Mouse (Mus musculus): ENCODE measurements around the gene Fbxo30. TPM values are rescaled to one million over a fixed set of nuclear protein-coding genes. Genes with fewer than 3 reads are reported as not detected.
"Not testable (repeated sequence)": the region's sequence is repeated elsewhere in the genome, so short reads cannot be mapped to it uniquely, and the experiment has no call there.

Gene Fbxo30
- polyA plus RNA-seq (2012; rRNA removed) (8.0 and 12.3 TPM in 2 replicates), polyA plus RNA-seq (2014; fragmentation: Nextera tagmentation; extraction: Ambion mirVana) (38.4 and 40.9 TPM in 2 replicates)

DNA sequence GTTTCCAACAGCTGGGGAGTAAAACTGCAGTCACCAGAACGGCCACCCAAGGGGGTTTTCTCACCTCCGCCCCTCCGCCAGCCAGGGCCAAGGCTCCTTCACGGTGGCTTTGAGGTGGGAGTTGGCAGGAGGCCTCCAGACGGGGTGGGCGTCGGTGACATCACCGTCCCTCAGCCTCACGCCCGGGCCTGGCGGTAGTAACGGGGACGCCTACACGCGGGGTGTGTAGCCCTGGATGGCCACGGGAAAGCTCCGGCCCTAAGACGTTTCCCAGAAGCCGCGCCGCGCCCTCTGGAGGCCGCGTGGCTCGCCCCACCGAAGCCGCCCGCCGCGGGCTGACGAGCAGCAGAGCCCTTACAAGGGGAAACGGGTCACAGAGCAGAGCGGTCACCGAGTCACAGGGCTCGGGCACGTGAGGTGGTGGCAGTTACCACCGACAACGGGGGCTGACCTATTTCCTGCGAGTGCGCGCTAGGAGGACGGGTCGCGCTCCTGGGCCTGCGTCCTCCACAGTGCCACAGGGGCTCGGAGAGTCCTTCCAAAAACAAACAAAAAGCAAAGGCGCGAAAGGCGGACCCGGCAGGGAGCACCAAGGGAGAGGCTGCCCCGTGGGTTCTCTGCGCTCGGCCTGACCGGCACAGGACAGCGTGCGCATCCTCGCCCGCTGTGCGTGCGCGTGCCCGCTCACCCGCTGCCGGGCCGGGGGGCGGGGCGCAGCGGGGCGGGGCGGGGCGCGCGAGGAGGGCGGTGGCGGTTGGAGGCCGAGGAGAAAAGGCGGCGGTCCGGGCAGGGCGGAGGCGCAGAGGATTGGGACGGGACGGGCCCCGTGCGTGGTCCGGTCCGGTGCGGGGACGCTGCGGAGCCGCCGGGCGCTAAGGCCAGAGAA is at the start of gene Fbxo30:
Gene Fbxo30, plus strand, starts transcription at position 753 of the 886 bp plus-strand sequence.
- Histone ChIP-seq H3K4me2 (ENCODE audit: low read depth) (peak within 1 kb of the TSS; percentile 81), H3K36me3 (replicated peaks; ENCODE audit: control insufficient read depth, insufficient read depth, low read depth) (no peaks in the 10 kb centered on the region; the same call in 1 of the 2 replicates), H3K27ac (peak within 1 kb of the TSS; percentile 93), H3K4me1 (replicated peaks; ENCODE audit: control insufficient read depth in 2 of 2, insufficient read depth in 2 of 2, low read length in 1 of 2) (peaks cover 11 to 12% of the 10 kb centered on the region in 2 experiments), H3K9ac (replicated peaks) (peak within 1 kb of the TSS; percentile 100), H3K9me3 (ENCODE audit: control insufficient read depth, low read length) (no peaks in the 10 kb centered on the region), H3K27me3 (ENCODE audit: control insufficient read depth, insufficient read depth, low read length) (no peaks in the 10 kb centered on the region), H3K4me3 (ENCODE audit: insufficient read depth in 1 of 2, low read depth in 2 of 2, low read length in 2 of 2) (peak within 1 kb of the TSS; percentile 99 to 100)
- WGBS (ENCODE audit: insufficient replicate concordance), result under 1% methylated on average over 88 of the region's 93 CpGs
- peak; percentile 94 for ATAC-seq (ENCODE audit: insufficient read depth)
- TF ChIP-seq EP300 (IDR thresholded peaks at IDR 0.05; ENCODE audit: low read depth) (no peak), CTCF (IDR thresholded peaks at IDR 0.05; ENCODE audit: low read depth) (peak; percentile 64)
- peak; percentile 72 to 77 (median 75) for DNase-seq (ENCODE audit: low read depth in 3 of 3, low spot score in 3 of 3)

DNA sequence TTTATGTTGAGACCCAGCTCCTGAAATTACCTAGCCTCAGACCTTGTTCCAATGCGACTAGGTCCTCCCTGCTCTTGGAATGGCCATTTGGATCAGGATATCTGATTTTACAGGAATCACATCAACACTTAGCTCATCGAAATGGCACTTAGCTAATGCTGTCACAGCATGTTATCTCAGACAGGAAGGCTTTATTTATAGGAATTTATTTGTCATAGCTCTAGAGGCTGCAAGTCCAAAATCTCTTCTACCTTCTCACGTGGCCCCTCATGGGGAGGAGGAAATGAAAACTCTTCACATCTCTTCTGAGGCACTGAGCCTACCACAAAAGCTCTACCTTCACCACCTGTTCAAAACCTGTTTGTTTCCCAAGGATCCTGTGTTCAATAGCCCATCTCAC is 47.9 kb upstream of the Fbxo30 start:
- no peak for ATAC-seq (ENCODE audit: insufficient read depth)

DNA sequence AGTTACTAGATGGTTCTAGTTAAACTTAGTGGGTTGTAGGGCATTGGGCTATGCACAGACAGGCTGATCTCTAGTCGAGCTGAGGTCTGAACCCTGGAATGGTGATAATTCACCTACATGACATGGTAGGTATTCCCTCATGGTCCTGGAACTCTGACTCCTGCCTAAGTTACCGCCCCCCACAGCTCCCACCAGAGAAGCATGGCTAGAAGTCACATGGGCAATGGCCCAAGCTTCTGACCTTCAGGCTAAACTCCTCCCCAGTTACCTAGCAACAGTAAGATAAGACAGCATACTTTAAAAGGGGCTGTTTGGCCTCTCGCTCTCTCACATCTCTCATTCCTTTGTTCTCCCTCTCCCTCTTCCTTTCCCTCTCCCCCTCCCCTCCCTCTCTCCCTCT is 38.1 kb upstream of the Fbxo30 start:
- not testable (repeated sequence) for ATAC-seq (ENCODE audit: insufficient read depth); H3K4me1 ChIP-seq (replicated peaks; ENCODE audit: control insufficient read depth in 2 of 2, insufficient read depth in 2 of 2, low read length in 1 of 2); H3K27me3 ChIP-seq (ENCODE audit: control insufficient read depth, insufficient read depth, low read length); H3K27ac ChIP-seq; H3K9ac ChIP-seq (replicated peaks); H3K9me3 ChIP-seq (ENCODE audit: control insufficient read depth, low read length); H3K36me3 ChIP-seq (replicated peaks; ENCODE audit: control insufficient read depth, insufficient read depth, low read depth); H3K4me3 ChIP-seq (ENCODE audit: insufficient read depth in 1 of 2, low read depth in 2 of 2, low read length in 2 of 2); H3K4me2 ChIP-seq (ENCODE audit: low read depth); DNase-seq (ENCODE audit: low read depth in 3 of 3, low spot score in 3 of 3)
- WGBS (ENCODE audit: insufficient replicate concordance), result 58% methylated on average over 3 of the region's 3 CpGs

More for the DNA sequence above, 47.9 kb upstream of the Fbxo30 start:
- H3K36me3 ChIP-seq (replicated peaks; ENCODE audit: control insufficient read depth, insufficient read depth, low read depth), result no peaks in the 10 kb centered on the region
- DNase-seq (ENCODE audit: low read depth in 3 of 3, low spot score in 3 of 3), result no peak
- no peaks in the 10 kb centered on the region for H3K9me3 ChIP-seq (ENCODE audit: control insufficient read depth, low read length)
- WGBS (ENCODE audit: insufficient replicate concordance), result 33% methylated on average over 3 of the region's 3 CpGs
- TF ChIP-seq CTCF (IDR thresholded peaks at IDR 0.05; ENCODE audit: low read depth) (no peak), EP300 (IDR thresholded peaks at IDR 0.05; ENCODE audit: low read depth) (no peak)
- H3K4me1 ChIP-seq (replicated peaks; ENCODE audit: control insufficient read depth in 2 of 2, insufficient read depth in 2 of 2, low read length in 1 of 2), result 0 out of 4 replicates have a peak, but pooled peaks cover 0 to 2% of the 10 kb centered on the region in 2 experiments
- no peak overlapping the region for H3K27ac ChIP-seq
- no peak overlapping the region for H3K9ac ChIP-seq (replicated peaks)
- no peaks in the 10 kb centered on the region for H3K27me3 ChIP-seq (ENCODE audit: control insufficient read depth, insufficient read depth, low read length)
- H3K4me3 ChIP-seq (ENCODE audit: insufficient read depth in 1 of 2, low read depth in 2 of 2, low read length in 2 of 2), result no peak overlapping the region
- no peak overlapping the region for H3K4me2 ChIP-seq (ENCODE audit: low read depth)

DNA sequence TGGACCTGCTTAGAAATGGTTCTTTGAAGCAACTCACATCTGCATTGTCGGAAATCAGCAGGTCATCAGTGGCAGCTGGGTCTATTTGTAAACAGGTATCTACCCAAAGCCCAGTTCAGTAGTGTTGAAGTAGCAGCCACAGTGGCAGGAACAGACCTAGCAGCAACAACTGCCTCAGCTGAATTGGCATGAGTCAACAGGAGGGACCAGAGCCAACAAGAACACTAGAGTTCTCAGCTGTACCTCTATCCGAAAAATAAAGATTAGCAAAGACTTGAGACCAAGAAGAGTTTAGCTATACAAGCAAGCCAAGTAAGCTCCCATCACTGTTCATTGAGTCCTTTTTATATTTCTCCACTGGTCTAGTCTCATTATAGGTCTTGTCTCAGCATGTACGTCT is 32.9 kb upstream of the Fbxo30 start:
- 58% methylated on average over 3 of the region's 3 CpGs for WGBS (ENCODE audit: insufficient replicate concordance)

DNA sequence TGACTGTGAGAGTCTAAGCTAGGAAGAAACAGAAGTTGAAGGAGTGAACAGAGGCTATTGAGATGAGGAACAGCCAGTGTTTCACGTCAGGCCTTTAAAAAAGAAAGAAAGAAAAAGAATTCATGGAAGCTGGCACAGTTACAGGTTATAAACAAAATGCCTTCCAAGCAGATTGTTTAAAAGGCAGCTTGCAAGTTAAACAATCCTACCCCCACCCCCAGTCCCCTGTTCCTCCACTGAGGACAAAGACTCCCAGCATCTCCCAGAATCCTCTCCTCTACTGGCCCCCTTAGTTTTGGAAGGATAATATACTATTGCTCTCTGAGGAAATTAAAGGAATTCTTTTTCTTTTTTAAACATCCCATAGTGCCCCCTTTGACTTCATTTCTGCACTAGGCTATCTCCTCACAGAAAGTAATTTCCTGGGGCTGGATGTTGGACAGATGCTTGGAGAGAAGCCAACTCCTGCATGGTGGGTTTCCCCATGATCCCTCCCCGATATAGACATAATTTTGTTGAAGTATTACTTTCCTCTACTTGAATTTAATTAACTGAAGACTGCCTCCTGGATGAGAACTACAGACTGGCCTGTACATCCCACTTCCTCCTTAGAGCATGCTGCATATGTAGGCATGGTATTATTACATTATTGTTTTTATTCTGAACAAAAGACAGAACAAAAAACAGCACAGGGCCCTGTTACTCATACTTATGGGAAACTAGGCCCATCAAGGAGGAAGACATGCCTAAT is 30.7 kb upstream of the Fbxo30 start:
- no peak overlapping the region for H3K27ac ChIP-seq
- no peak for DNase-seq (ENCODE audit: low read depth in 3 of 3, low spot score in 3 of 3)
- H3K4me3 ChIP-seq (ENCODE audit: insufficient read depth in 1 of 2, low read depth in 2 of 2, low read length in 2 of 2), result no peak overlapping the region
- no peak overlapping the region for H3K4me2 ChIP-seq (ENCODE audit: low read depth)
- H3K9ac ChIP-seq (replicated peaks), result no peak overlapping the region
- TF ChIP-seq EP300 (IDR thresholded peaks at IDR 0.05; ENCODE audit: low read depth) (no peak), CTCF (IDR thresholded peaks at IDR 0.05; ENCODE audit: low read depth) (no peak)
- H3K9me3 ChIP-seq (ENCODE audit: control insufficient read depth, low read length), result no peaks in the 10 kb centered on the region
- H3K27me3 ChIP-seq (ENCODE audit: control insufficient read depth, insufficient read depth, low read length), result no peaks in the 10 kb centered on the region
- ATAC-seq (ENCODE audit: insufficient read depth), result no peak
- WGBS (ENCODE audit: insufficient replicate concordance), result 51% methylated on average over 2 of the region's 2 CpGs
- H3K4me1 ChIP-seq (replicated peaks; ENCODE audit: control insufficient read depth in 2 of 2, insufficient read depth in 2 of 2, low read length in 1 of 2), result no peaks in the 10 kb centered on the region
- no peaks in the 10 kb centered on the region for H3K36me3 ChIP-seq (replicated peaks; ENCODE audit: control insufficient read depth, insufficient read depth, low read depth)

More for the DNA sequence above, 32.9 kb upstream of the Fbxo30 start:
- TF ChIP-seq EP300 (IDR thresholded peaks at IDR 0.05; ENCODE audit: low read depth) (no peak), CTCF (IDR thresholded peaks at IDR 0.05; ENCODE audit: low read depth) (no peak)
- Histone ChIP-seq H3K9me3 (ENCODE audit: control insufficient read depth, low read length) (no peaks in the 10 kb centered on the region), H3K36me3 (replicated peaks; ENCODE audit: control insufficient read depth, insufficient read depth, low read depth) (no peaks in the 10 kb centered on the region), H3K4me1 (replicated peaks; ENCODE audit: control insufficient read depth in 2 of 2, insufficient read depth in 2 of 2, low read length in 1 of 2) (no peaks in the 10 kb centered on the region), H3K4me2 (ENCODE audit: low read depth) (no peak overlapping the region), H3K9ac (replicated peaks) (no peak overlapping the region), H3K4me3 (ENCODE audit: insufficient read depth in 1 of 2, low read depth in 2 of 2, low read length in 2 of 2) (no peak overlapping the region), H3K27ac (no peak overlapping the region), H3K27me3 (ENCODE audit: control insufficient read depth, insufficient read depth, low read length) (no peaks in the 10 kb centered on the region)
- ATAC-seq (ENCODE audit: insufficient read depth) (no peak), DNase-seq (ENCODE audit: low read depth in 3 of 3, low spot score in 3 of 3) (no peak)

DNA sequence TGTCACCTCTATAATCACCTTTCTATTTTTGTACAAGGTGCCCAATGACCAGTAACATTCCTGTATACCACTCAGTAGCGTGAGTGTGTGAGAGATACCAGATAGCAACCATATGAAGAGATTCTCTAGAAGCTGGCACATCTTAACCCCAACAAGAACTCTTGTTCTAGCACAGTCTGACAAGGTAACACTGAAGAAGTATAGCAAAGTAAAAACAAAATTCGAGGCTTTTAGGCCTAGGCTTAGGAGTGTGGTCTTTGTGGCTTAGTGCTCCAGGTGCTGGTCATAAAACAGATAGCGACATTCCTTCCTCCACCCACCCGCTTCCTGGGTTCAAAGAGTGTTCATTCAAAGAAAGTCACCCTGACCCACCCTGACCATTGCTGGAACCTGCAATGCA is 27.5 kb upstream of the Fbxo30 start:
- not testable (repeated sequence) for ATAC-seq (ENCODE audit: insufficient read depth); H3K4me2 ChIP-seq (ENCODE audit: low read depth); H3K27ac ChIP-seq; H3K9me3 ChIP-seq (ENCODE audit: control insufficient read depth, low read length); H3K4me3 ChIP-seq (ENCODE audit: insufficient read depth in 1 of 2, low read depth in 2 of 2, low read length in 2 of 2); H3K36me3 ChIP-seq (replicated peaks; ENCODE audit: control insufficient read depth, insufficient read depth, low read depth); H3K4me1 ChIP-seq (replicated peaks; ENCODE audit: control insufficient read depth in 2 of 2, insufficient read depth in 2 of 2, low read length in 1 of 2); H3K9ac ChIP-seq (replicated peaks); DNase-seq (ENCODE audit: low read depth in 3 of 3, low spot score in 3 of 3); H3K27me3 ChIP-seq (ENCODE audit: control insufficient read depth, insufficient read depth, low read length)
- 55% methylated on average over 4 of the region's 4 CpGs for WGBS (ENCODE audit: insufficient replicate concordance)
